Mouse (Mus musculus) spleen, adult 18-20 months (tissue): Measurements from ENCODE around the gene Kcnk2.

Source experiments
- DNase-seq, 2 experiments: peaks; one replicate each; pipeline ENCODE4 v3.0.0; 2022; ENCODE audit warnings: mixed read lengths in 2 of 2

Kcnk2 gene

DNA sequence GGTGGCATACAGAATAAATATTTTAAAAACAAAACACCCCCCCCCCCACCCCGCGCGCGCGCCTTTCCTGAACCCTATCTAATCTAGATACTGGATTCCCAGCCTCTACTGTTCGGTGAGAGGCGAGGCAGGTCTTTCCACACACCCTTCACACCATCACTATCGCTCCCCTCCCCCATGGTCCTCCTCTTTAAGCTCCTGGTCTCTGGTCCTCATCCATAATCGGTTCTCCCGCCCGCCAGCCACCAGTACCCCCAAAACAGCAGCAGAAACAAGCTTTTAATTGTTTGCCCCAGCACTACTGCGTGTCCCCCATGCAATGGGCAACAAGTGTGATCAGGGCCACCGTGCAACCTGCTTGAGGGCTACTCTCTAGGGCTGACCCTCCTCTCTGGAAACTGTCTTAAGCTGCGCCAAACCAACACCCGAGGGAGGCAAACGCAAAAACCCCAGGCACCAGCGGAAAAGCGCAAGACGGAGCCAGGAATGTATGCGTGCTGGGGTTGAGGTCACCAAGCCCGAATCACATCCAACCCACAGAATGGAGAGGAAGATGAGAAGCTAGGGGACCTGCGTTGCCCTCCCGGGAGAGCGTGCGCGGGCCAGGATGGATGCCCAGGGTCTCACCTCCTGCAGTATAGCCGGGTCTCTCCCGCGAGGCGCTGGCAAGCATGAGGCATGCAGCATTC, 59.5 kb downstream of the Kcnk2 start:
- no peak for DNase-seq

- no peak for DNase-seq
Measured at GRCm38 (mm10) chr1:189341381-189341917, 60.6 kb downstream of the Kcnk2 start.

- DNase-seq = no peak
Measured at GRCm38 (mm10) chr1:189315896-189316295, 86.2 kb downstream of the Kcnk2 start.

DNA sequence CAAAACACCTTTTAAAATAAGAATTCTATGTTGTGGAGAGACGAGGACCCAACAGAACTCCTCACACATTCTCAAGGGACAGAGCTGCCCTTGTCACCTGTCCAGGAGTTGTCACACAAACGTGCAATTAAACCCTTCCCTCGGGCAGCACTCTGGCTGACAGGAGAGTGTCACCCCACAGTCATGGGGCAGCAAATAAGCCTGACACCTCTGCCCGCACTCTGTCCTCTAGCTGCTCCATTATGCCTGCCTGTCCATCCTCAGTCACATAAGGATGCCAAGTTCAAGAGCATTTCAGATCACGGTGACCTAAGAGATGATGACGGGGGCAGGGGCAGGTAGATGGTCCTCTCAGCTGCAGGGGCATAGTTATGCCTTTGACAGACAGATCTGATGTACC, 87.6 kb downstream of the Kcnk2 start:
- DNase-seq = no peak

DNA sequence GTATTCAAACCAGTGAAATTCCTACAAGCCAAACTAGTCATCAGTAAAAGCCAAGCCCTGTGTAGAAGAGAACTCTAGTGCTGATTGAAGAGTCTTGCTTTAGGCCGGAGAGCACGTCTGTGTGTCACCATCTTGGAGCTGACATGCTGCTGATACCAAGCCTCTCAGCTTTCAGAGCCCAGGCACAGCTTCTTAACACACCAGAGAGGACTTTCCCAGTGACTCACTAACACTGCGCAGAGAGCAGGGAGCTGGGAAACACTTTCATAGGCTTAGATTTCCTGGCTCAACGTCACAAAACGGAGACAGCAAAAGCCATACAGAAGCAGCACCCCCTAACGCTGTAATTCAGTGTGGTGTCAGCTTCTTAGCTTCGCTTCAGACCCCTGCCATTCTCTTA, 88.3 kb downstream of the Kcnk2 start:
- DNase-seq = no peak

DNA sequence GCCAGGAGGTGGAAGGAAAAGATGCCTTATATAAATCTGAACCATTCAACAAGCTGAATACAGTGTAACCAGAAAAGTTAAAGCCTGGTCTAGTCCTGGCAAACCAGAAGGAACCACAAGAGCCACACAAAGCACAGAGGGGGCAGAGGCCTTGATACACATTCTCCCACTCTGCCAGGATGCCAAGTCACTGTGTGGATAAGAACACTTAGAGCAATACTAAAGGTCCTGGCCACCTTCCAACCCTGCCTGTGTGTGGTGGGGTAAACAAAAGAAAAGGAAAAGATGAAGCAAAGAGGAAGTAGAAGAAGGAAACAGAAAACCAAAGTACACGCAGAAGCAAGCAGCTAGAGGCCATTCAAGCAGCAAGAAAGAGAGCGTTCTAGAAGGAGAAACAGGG, 91.9 kb downstream of the Kcnk2 start:
- DNase-seq = peak in 1 of 2 experiments; percentile 6

DNA sequence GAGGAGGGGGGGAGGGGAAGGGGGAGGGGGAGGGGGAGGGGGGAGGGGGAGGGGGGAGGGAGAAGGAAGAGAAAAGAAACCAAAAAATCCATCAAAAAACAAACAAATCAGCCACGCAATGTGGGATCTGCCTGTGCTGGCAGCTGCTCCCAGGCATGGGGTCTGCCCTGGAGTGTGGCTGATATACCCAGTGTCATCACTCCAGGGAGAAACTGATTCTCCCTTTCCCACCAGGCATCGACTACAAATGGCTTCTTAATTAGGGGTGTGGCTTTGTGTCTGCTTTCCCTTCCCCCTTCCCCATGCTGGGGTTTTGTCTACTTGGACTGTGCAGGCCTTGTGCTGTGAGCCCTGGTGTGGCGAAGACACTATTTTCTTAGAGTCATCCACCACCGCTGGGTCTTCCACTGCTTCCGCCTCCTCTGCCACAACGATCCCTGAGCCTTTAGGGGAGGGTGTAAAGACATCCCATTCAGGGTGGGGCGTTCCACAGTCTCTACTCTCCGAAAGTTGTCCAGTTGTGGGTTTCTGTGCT, 97.0 kb downstream of the Kcnk2 start:
- DNase-seq = no peak

GRCm38 (mm10) chr1:189303001-189303400, 99.1 kb downstream of the Kcnk2 start:
- DNase-seq = no peak

DNA sequence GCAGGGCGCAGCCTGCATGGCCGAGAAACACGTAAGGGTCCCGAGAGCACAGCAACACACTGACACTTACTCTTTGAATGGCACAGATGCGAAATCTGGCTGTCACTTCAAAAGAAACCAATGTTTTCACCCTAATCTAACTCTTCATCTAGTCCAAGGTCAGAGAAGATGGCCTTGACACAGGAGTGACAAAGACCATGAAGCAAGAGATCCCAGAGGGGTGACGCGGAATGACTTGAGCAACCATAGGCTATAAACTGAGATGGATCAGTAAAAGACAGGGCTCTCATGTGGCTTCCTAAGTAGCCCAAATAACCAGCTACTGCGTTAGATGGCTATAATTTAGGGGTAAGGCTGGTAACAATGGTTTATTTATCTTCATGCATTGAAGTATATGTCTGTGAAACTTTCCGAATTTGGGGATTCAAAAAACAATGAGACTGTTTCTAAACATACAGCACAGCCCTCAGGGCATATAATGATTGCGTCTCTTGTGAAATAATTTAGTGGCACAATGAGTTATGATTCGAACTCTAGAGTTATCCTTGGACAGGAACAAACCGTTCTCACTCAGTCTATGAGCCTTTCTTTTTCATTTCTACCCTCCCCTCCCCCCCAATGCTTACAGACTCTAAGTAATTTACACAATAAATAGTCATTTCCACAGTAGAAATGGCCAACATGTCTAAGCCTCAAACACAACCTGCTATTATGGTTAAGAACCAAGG, 108.2 kb downstream of the Kcnk2 start:
- no peak for DNase-seq

- DNase-seq = no peak
Measured at GRCm38 (mm10) chr1:189290885-189291284, 111.2 kb downstream of the Kcnk2 start.

DNA sequence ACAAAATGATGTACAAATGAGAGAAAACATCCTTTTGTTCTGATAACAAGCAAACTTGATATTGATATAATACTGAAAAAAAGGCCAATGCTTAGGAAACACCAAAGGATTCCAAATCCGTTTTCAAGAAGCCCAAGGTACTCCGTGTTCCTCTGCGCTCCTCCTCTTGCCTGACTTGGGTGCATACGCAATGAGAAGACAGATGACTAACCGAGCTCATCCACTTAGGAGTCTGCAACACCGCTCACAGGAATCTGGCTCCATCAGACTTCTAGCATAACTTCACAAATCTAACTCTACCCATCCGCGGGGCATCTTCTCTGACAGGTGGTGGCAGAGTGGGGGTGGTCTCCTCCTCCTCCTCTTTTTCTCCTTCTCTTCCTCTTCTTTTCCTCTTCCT, 113.1 kb downstream of the Kcnk2 start:
- no peak for DNase-seq

- no peak for DNase-seq
Measured at GRCm38 (mm10) chr1:189272281-189272680, 129.8 kb downstream of the Kcnk2 start.

- DNase-seq = no peak
Measured at GRCm38 (mm10) chr1:189253631-189254030, 148.4 kb downstream of the Kcnk2 start.

- peak in 1 of 2 experiments; percentile 10 for DNase-seq
Measured at GRCm38 (mm10) chr1:189253207-189253606, 148.9 kb downstream of the Kcnk2 start.

- DNase-seq = peak; percentile 15 to 50
Measured at GRCm38 (mm10) chr1:189243206-189243605, 158.9 kb downstream of the Kcnk2 start.

DNA sequence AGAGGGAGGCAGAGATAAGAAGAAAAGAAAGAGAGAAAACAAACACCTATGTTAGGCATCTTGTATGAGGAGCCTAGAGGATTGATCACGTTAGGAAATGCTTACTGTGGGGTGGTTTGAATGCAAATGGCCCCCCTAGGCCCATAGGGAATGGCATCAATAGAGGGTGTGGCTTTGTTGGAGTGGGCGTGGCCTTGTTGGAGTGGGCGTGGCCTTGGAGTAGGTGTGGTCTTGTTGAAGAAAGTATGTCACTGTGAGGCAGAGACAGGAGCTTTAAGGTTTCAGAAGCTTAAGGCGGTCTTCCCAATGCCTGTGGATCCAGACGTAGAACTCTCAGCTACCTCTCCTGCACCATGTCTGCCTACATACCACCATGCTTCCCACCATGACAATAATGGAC, 166.8 kb downstream of the Kcnk2 start:
- DNase-seq = no peak

GRCm38 (mm10) chr1:189232829-189233228, 169.2 kb downstream of the Kcnk2 start:
- no peak for DNase-seq

- no peak for DNase-seq
Measured at GRCm38 (mm10) chr1:189228222-189229084, 173.6 kb downstream of the Kcnk2 start.

- no peak for DNase-seq
Measured at GRCm38 (mm10) chr1:189227479-189227878, 174.6 kb downstream of the Kcnk2 start.

GRCm38 (mm10) chr1:189219051-189219450, 183.0 kb downstream of the Kcnk2 start:
- no peak for DNase-seq

DNA sequence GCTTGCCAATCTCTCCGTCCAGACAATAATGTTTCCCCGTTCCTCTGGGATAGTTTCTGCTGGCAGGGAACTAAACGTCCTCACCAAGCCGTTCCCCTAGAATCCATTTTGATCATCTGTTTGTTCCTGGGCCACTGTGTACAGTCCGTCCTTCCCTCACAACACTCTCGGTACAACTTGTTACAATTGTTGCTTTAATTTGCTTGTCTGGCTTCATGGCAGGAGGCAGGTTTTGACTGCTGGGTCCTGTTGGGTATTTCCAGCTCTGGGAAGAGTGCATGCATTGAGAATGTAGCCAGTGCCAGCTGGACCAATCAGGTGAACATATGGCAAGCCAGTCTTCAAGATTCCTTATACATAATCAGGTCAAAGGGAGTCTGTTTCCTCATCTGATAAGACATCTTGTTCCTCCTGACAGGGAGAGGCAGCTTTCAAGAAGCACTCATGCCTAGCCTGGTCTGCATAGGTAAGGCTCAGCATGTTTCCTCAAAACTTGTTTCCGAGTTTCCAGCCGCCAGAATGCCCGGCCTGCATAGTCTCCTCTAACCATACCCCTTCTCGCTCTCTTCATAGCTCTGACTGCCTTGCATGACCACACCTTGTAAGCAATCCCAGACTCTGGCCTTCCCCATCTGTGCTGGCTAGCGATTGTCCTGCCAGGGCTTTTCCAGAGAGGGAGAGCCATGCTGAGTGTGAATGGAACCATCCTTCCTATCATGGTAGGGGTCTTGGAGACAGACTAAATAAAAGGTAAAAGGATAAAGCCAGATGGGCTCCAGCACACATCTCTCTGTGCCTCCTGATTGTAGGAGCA, 184.1 kb downstream of the Kcnk2 start:
- no peak for DNase-seq

- DNase-seq = no peak
Measured at GRCm38 (mm10) chr1:189215131-189215530, 186.9 kb downstream of the Kcnk2 start.
